Mouse (Mus musculus) thymus, postnatal 14 days (tissue): ENCODE results near the gene Oaf.
A peak's percentile ranks its signal among the peaks of the same experiment; 100 is the strongest.

Source experiments
- DNase-seq: peaks from one replicate; pipeline ENCODE4 v3.0.0; 2021

Oaf gene

DNA sequence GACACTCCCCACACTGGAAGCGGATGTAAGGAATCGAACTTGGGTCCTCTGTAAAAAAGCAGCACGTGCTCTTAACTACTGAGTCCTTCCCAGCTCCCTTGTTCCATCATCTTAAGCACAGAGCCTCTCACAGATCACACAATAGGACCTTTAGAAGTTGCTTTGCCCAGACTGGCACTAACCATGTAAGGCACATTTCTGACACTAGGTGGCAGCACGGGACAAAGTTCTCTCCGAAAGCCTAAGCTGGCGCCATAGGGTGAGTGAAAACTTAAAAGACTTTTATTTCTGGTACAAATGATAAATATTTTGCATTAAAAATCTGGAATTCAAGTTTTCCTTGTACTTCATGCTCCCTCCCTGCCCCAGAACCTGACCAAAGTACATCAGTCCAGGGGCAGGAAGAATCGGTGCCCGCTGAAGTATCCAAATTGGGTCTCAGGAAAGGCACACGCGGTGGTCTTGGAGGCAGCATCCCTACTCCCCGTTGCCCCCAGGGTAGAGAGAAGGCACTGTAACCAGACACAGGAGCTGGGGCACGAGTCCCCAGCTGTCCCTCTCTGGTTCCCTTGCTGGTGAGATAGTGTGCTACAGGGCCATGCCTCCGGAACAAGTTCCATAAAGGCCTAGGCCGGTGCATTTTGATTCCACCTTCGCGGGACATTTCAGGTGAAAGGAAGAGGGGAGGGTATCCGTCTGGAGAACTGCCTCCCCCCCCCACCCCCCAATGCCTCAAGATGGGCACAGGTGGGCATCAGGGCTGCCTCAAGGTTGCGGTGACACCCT is 17.9 kb downstream of the Oaf start:
- peak; percentile 77 for DNase-seq

DNA sequence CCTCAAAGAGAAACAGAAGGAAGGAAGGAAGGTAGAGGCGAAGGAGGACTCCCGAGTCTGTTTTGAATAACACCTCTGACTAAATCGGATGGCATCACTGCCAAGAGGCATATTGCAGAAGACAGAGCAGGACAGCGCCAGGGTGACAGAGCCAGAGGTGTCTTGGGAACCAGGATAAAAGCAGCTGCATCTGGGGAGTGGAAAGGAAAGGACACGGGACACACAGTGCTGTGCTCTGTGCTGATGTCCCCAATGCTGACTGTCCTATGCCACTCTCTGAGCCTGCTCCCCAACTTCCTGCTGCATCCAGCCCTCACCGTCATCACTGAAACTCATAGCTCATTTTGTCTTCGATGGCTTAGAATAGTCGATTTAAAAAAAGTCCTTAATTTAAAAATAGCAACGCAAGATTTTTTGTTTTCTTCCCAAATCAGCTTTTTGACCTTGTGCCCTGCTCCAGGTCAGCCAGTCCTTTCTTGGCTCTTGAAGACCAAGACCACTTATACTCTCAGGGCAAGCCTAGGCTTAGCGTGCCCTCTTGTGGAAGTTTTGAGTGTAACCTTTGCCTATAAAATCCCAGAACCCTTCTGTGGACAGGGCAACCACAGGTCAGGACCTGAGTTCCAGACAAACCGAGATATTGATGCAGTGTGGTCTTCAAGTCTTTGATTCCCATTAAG is 28.8 kb downstream of the Oaf start:
- DNase-seq, result peak; percentile 23

DNA sequence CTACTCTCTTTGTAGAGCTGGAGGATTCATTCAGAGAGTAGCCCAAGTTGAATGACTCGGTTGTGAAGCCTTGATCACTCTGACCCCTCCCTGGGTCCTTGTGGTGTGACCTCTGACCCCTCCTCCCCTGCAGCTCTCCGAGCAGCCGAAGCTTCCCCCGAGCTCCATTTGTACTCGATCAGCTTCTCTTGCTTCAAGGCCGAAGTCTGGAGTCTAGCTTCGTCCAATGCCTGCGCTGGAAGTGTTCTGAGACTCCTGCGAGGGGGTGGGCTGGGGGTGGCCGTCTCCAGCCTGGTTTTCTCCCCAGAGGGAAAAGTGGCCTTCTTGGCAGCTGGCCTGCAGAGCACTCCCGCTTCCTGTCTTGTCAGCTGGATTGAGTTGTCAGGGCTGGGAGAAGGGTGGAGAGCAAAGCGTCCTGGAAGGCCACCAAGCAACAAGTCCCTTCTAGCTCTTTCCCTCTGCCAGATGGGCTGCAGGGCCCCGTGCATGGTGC is 29.5 kb downstream of the Oaf start, which contains the start of gene Pou2f3:
TSS of gene Pou2f3 (minus strand) at position 180 of the 493 bp plus-strand sequence.
- no peak for DNase-seq

DNA sequence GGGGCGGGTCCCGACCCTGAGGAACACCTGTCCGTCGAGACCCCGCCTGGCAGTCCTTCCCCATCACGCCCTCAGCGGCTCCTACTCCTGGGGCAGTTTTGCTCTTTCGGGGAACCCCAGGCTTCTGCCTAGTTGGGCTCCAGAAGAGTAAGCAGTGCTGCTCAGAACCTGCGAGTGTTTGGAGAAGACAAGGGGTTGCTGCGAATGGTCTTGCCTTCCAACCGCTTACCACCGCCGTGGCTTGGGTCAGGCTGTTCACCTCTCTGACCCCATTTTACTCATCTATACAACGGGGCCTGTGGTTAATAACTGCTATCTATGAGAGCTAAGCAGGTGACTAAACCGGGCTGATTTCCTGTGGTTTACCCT is 33.7 kb downstream of the Oaf start:
- no peak for DNase-seq

DNA sequence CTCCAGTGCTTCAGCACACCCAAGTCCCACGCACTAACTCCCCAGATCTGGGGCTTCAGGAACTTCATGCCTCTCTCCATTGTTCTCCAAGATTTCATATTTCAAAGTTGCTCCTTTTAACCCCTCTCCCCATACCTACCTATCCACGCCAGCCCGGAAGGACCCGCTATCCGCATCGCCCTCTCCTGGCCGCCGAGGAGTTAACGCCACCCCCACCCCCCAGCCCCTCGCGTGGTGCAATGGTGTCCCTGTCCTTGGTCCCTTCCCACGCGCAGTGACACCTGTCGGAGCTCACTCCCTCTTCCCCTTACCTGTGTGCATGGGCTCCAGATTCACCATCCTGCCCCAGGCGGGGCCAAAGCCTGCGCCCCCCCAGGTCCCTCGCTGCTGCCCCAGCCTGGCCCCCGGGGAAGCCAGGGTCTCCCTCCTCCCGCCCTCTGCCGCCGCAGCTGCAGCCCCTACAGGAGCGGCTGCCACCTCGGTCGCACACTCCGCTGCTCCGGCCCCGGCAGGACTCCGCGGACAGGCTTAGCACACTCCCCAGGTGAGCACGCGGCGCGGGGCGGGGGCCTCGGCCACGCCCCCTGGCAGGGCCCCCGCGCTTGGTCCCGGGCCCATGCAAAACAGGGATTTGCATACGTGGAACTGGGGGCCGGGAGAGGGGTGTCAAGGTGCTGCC is 34.2 kb downstream of the Oaf start:
- no peak for DNase-seq

DNA sequence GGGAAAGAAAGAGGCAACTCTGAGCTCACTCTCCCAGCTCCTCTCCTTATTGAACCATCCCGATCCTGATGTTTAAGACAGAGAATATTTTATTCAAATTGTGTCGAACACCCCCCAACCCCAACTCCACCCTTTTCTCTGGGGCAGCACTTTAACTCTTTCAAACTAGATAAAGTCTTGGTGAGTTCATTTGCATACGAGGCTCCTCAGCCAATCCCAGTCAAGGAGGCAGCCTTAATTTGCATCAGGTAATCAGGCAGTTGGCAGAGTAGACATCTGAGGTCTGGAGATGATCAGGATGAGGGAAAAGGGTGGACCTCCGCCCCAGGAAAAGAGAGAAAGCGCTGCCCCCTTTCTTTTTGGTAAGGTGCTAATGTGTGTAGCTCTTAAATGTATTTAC is 39.5 kb downstream of the Oaf start:
- no peak for DNase-seq

DNA sequence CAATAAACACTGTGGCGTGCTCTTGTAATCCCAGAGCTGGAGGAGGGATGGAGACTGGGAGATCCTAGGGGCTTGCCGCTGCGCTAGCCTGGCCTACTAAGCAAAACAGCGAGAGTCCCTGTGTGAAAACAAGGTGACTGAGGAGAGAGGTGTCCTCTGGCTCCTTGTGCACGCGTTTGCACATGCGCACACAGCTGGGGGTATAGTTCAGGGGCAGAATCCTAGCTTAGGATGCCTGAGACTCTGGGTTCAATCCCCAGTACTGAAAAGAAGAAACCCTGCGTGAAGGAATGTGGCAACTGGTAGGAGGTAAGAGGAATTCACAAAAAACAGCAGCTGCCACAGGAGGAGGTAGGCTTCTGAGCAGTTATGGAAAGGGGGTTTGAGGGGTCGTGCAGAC is 45.7 kb downstream of the Oaf start:
- DNase-seq, result no peak

DNA sequence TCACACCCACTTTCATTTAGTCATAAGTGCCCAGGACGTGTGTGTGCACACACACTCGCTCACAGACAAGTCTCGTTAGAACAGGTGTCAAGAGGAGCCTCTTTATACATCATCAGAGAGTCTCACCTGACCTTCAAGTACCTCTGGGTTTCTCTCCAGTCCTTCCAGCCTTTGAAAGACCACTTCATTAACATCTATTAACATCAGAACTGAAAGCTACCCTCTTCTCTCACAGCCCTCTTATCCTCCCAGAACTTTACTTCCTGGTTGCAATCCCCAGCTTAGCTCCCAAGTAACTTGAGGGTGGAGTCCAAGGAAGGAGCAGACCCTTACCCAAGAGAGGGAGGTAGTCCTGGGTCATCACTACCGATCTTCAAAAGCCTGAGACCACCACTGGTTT is 48.1 kb downstream of the Oaf start:
- no peak for DNase-seq

DNA sequence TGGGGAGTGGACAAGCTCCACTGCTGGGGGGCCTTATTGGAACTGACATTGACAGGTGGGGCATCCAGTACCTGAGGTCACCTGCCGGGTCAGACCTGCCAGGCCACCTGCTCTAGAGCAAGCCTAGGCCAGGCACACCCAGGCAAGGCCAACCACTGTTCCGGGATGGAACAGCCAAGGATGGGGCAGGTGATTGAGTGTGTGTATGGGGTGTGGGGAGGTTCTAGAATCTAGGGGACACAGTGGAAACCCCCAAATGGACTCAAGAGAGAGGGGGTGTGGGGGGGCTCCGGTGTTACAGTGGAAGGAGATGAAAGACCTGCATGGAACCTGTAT is 50.7 kb downstream of the Oaf start:
- no peak for DNase-seq

DNA sequence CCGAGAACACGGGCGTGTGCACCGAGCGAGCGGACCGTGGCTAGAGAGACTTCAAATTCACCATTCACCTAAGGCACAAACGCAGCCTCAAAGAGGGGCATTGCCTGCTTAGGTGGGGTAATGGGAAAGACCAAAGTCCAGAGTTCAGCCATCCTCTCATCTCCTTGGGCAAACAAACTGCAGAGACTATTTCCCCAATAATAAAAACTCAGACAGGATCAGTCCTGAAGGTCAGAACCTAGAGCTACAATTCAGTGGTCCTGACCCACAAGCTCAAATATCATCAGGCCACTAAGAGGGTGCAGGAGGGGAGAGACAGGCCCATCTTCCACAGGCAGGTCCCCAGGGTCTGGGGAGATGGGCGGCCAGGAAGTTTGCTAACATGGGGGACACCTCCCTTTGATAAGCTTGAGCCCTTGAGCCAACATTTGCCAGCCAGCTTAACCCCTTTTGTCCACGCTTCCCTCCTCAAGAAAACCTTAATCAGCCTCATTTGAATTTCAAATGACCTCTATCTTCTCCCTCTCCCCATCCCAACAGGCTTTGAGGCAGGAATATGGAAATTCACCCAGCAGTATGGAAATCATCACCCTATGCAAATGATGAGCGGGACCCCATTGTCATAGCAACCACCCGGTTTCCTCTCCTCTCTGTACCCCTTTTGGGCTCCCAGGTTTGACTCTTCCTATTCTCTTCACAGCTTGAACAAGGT is 51.2 kb downstream of the Oaf start:
- DNase-seq, result no peak

DNA sequence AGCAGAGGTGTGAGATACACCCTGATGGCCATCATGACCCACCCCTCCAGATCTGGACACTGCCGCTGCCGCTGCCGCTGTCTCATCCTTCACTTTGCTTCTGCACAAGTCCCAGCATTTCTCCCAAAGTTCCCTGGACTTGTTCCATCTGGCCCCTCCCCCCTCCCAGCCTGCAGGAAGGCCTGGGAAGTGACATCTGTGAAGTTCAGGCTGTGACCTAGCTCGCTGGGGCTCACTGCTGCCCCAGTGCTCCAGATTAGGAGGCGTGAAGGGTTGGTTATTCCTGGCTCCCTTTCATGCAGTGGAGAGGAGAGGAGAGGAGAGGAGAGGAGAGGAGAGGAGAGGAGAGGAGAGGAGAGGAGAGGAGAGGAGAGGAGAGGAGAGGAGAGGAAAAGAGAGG is 60.1 kb downstream of the Oaf start:
- no peak for DNase-seq

DNA sequence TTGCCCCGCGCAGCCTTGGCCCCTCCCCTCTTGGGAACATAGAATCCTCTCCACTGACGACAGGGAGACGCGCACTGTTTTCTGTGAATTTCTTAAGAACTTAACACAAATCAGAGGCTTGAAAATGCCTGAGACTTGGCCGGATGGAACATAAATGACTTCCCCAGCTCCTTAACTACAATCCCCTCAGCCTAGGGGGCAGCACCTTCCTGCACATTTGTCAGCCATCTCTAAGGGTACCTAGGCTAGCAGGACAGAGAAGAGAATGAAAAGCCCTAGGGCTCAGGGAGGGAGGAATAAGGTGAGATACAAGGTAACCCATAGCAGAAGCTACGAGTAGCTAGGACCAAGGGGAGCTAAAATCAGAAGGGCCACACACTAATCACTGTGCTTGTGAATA is 61.5 kb downstream of the Oaf start:
- DNase-seq, result no peak
